Mouse (Mus musculus) stomach, embryonic 15.5 days (tissue): ENCODE measurements around the gene Sec61g. TPM values are rescaled to one million over a fixed set of nuclear protein-coding genes. Genes with fewer than 3 reads are reported as not detected.
"Not testable (repeated sequence)": the region's sequence is repeated elsewhere in the genome, so short reads cannot be mapped to it uniquely, and the experiment has no call there.

Source experiments
- ATAC-seq: fragments of 200-750 bp; cut with Nextera tagmentation; 2 replicates; pipeline ENCODE4 v1.8.0; 2017; ENCODE audit warnings: low read depth, moderate number of reproducible peaks, moderate TSS enrichment; ENCODE audit not compliant: insufficient read depth, low FRiP score
- H3K27ac ChIP-seq: fragments of 300-500 bp; sonication (generic); 2 replicates; pipeline ENCODE4 v1.5.1; 2015; ENCODE audit warnings: mild to moderate bottlenecking, inconsistent platforms
- H3K27me3 ChIP-seq: fragments of 300-500 bp; sonication (generic); replicated peaks from 2 replicates; pipeline ENCODE4 v1.6.1; 2015; ENCODE audit warnings: inconsistent platforms
- H3K36me3 ChIP-seq: fragments of 300-500 bp; sonication (generic); 2 replicates; pipeline ENCODE4 v1.6.1; 2015; ENCODE audit warnings: inconsistent platforms
- H3K4me1 ChIP-seq: fragments of 300-500 bp; sonication (generic); 2 replicates; pipeline ENCODE4 v1.6.1; 2015; ENCODE audit warnings: inconsistent platforms
- H3K4me2 ChIP-seq: fragments of 300-500 bp; sonication (generic); 2 replicates; pipeline ENCODE4 v1.6.1; 2015; ENCODE audit warnings: mild to moderate bottlenecking, inconsistent platforms
- H3K4me3 ChIP-seq: fragments of 300-500 bp; sonication (generic); replicated peaks from 2 replicates; pipeline ENCODE4 v1.5.1; 2015; ENCODE audit warnings: inconsistent platforms
- H3K9ac ChIP-seq: fragments of 300-500 bp; sonication (generic); 2 replicates; pipeline ENCODE4 v1.6.1; 2015; ENCODE audit warnings: inconsistent platforms
- H3K9me3 ChIP-seq: fragments of 300-500 bp; sonication (generic); 2 replicates; pipeline ENCODE4 v1.6.1; 2016; ENCODE audit warnings: inconsistent platforms
- WGBS: fragments of 180-500 bp; shearing (Covaris S2); methylation state at CpG from one replicate; pipeline ENCODE4 v1.1.7; 2015; 5-methylcytosine and 5-hydroxymethylcytosine counted together
- polyA plus RNA-seq: library from polyadenylated mRNA; unstranded; fragments of >200 nt; fragmentation: Nextera tagmentation; extraction: Ambion mirVana; gene quantifications from 2 replicates; pipeline ENCODE4 v1.2.1, GENCODE M21; 2015

The Sec61g gene
- polyA plus RNA-seq, 1 experiment from 2014 or later: 32.7 TPM

DNA sequence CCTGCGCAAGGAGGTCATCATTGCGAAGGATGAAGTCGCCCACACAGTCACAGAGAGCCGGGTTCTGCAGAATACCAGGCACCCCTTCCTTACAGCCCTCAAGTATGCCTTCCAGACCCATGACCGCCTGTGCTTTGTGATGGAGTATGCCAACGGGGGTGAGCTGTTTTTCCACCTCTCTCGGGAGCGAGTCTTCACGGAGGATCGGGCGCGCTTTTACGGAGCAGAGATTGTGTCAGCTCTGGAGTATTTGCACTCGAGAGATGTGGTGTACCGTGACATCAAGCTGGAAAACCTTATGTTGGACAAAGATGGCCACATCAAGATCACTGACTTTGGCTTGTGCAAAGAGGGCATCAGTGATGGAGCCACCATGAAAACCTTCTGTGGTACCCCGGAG, 6.8 kb upstream of the Sec61g start:
- not testable (repeated sequence) for H3K27me3 ChIP-seq, H3K27ac ChIP-seq, ATAC-seq, H3K36me3 ChIP-seq, H3K4me1 ChIP-seq, H3K4me2 ChIP-seq, H3K9ac ChIP-seq, H3K9me3 ChIP-seq, H3K4me3 ChIP-seq
- 95% methylated on average over 16 of the region's 16 CpGs for WGBS

GRCm38 (mm10) chr11:16514221-16514620, 5.9 kb upstream of the Sec61g start:
- not testable (repeated sequence) for H3K27ac ChIP-seq, H3K27me3 ChIP-seq, H3K9me3 ChIP-seq, H3K4me3 ChIP-seq, H3K4me2 ChIP-seq, H3K36me3 ChIP-seq, H3K9ac ChIP-seq, H3K4me1 ChIP-seq, ATAC-seq
- whole genome bisulfite sequencing: 53% methylated on average over 23 of the region's 23 CpGs

DNA sequence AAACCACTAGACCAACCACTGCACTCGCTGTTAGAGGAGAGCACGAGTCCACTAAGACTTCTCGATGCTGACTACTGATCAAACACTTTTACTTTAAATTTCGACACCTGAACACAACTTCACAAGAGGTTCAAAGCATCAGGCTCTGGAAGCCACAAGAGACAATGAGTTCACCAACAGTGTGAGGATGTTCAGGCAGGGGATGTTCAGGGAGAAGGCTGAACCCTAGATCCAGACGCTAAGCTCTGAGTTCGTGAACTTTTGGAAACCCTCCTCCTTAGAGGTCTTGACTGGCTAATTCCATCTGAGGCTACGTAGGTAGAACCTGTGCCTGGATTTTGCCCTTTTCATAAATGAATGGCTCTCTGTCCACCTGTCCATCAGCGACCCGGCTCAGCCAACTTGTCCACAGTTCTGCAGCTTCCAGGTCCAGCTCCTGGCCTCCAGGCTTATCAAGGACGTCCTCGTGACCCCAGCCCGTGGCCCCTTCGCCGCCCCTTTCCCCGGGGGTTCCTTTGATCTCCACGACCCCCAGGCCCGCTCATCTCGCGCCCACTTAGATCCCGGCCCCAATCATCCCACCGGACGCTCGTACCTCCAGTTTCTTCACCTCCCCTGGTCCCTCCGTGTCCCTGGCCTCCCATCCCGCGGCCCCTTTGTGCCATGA, 766 bp downstream of the Sec61g start:
- Histone ChIP-seq H3K27ac (peak overlapping the region; percentile 97), H3K9me3 (no peaks in the 10 kb centered on the region), H3K27me3 (no peaks in the 10 kb centered on the region), H3K9ac (peak overlapping the region; percentile 97), H3K4me1 (no peaks in the 10 kb centered on the region), H3K36me3 (peaks cover 10% of the 10 kb centered on the region), H3K4me3 (peak overlapping the region; percentile 92), H3K4me2 (peak overlapping the region; percentile 57)
- WGBS: 3% methylated on average over 26 of the region's 26 CpGs
- ATAC-seq: peak; percentile 59

DNA sequence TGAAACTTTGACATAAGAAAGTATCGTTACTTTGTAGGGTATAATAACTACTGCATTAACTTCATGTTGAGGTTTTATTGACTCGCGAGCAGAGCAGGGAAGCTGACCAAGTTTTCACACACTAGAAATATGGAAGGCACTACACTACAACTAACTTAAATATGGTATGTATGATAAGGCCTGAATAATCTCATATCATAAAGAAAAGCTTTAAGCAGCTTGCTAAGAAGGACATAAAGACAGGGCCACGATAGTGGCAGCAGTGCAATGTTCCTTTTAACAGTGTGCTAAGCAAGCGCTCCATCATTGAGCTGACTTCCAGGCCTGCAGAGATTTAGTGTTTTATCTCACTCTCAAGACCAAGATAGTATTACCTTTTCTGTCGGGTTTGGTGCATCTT, 2.3 kb downstream of the Sec61g start:
- no peaks in the 10 kb centered on the region for H3K4me1 ChIP-seq
- H3K27me3 ChIP-seq: no peaks in the 10 kb centered on the region
- no peak overlapping the region for H3K4me3 ChIP-seq
- no peak for ATAC-seq
- H3K27ac ChIP-seq: no peak overlapping the region
- 91% methylated on average over 6 of the region's 6 CpGs for WGBS
- no peak overlapping the region for H3K4me2 ChIP-seq
- H3K9ac ChIP-seq: no peak overlapping the region
- H3K36me3 ChIP-seq: peaks cover 13% of the 10 kb centered on the region
- no peaks in the 10 kb centered on the region for H3K9me3 ChIP-seq

- H3K27ac ChIP-seq: no peak overlapping the region
- H3K9me3 ChIP-seq: no peaks in the 10 kb centered on the region
- no peak overlapping the region for H3K9ac ChIP-seq
- ATAC-seq: peak; percentile 37; the same call in 1 of the 2 replicates
- peaks cover 20% of the 10 kb centered on the region for H3K36me3 ChIP-seq
- H3K4me3 ChIP-seq: no peak overlapping the region
- no peak overlapping the region for H3K4me2 ChIP-seq
- 85% methylated on average over 5 of the region's 5 CpGs for WGBS
- H3K27me3 ChIP-seq: no peaks in the 10 kb centered on the region
- no peaks in the 10 kb centered on the region for H3K4me1 ChIP-seq
Observed at GRCm38 (mm10) chr11:16503150-16503549, 5.1 kb downstream of the Sec61g start.

DNA sequence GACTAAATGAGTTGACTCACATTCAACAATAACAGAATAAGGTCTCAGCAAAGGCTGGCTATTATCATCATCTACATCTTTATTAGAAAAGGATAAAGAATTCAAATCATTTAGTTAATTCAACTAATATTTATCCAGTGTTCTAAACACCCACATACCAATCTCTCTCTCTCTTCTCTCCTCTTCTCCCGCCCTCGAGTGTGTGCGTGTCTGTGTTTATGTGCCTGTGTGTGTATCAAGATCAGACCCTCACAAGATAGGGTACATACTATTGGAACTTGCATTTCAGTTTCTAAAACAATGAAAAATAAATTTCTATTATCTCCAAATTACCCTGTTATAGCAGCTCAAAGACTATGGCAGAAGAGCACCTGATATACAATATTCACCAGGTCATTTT, 5.5 kb downstream of the Sec61g start:
- WGBS: 66% methylated on average over 3 of the region's 3 CpGs

DNA sequence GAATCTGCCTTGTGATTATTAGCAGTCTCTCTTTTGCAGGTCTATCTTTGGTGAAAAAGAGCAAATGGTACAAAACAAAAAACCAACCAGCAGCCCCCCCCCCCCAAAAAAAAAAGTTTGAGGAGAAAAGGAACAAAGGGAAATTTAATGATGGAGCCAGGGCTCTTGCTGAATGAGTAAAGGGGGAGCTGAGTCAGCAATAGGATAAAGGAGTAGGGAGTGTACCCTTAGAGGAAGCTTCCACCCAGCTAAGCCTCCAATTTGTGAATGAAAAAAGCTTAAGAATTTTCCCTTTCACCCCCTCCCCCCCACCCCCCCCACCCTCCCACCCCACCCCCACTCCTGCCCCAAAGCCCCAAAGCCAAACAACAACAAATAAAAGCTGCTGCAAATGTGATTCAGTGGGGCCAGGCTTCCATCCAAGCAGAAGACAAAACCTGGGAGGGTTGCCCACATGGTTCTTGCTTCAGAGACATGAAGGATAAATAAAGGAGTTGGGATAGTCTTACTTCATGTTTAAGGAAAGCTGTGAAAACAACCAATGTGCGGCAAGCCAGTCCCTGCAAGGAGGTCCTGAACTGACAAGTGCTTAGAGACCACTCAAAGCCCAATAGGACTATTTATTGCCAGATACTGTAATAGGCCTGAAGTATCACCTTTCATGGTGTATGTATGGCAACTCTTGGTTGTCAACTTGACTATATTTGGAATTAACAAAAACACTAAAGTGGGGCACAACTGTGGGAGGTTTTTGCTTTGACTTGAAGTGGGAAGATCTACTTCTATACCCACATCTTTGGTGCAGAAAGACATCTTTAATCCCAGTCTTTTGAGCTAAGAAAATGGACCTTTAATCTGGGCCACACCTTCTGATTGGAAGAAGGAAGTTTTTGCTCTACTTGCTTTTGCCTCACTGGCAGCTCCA, 9.3 kb downstream of the Sec61g start:
- H3K4me1 ChIP-seq: no peaks in the 10 kb centered on the region
- H3K9ac ChIP-seq: no peak overlapping the region
- H3K4me2 ChIP-seq: no peak overlapping the region
- H3K27me3 ChIP-seq: no peaks in the 10 kb centered on the region
- H3K36me3 ChIP-seq: peaks cover 13% of the 10 kb centered on the region
- H3K27ac ChIP-seq: no peak overlapping the region
- no peaks in the 10 kb centered on the region for H3K9me3 ChIP-seq
- no peak overlapping the region for H3K4me3 ChIP-seq
- no peak for ATAC-seq
- WGBS: 32% methylated on average over 1 of the region's 1 CpGs

More for the DNA sequence above, 5.5 kb downstream of the Sec61g start:
- H3K36me3 ChIP-seq: peaks cover 20% of the 10 kb centered on the region
- no peak overlapping the region for H3K4me3 ChIP-seq
- no peaks in the 10 kb centered on the region for H3K4me1 ChIP-seq
- no peaks in the 10 kb centered on the region for H3K9me3 ChIP-seq
- H3K9ac ChIP-seq: no peak overlapping the region
- no peaks in the 10 kb centered on the region for H3K27me3 ChIP-seq
- no peak overlapping the region for H3K4me2 ChIP-seq
- no peak overlapping the region for H3K27ac ChIP-seq
- no peak for ATAC-seq

Other genes starting within 250 kb of the Sec61g start
- gene Egfr, start 243.7 kb upstream of the Sec61g start, polyA plus RNA-seq: 11.6 and 18.5 TPM in 2 replicates